Mouse (Mus musculus) spleen, adult 12 weeks (tissue): ENCODE results near the gene Bcat2.

Experiments used
- DNase-seq: peaks from one replicate; pipeline ENCODE4 v3.0.0; 2022; ENCODE audit warnings: low spot score

Gene Bcat2

DNA sequence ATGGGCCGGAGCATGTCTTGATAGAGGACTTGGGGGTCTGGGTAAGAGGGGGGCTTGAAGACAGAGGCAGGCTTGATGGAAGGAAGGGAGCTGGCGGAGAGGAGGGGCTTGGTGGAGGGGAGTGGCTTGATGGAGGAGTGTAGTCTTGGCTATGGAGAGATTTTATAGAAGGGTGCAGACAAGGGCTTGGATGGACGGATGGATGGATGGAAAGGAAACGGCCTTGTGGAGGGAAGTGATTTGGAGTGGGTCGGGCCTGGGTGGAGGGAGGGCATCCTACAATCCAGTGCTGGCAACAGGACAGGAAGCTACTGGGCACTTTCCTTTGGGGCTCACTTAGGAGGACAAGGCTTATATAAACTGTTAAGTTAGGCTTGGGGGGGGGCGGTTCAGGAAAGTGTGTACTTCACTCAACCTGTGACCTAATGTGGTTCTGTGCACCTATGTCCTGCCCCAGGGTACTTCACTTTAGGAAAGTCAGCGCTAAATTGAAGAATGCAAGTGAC lies 56.7 kb downstream of the Bcat2 start:
- no peak for DNase-seq

GRCm38 (mm10) chr7:45627261-45627660 lies 57.3 kb downstream of the Bcat2 start, which contains the start of gene Rasip1:
Rasip1 (plus strand) TSS chr7:45627488.
- no peak for DNase-seq

GRCm38 (mm10) chr7:45628364-45629294 lies 58.7 kb downstream of the Bcat2 start:
- peak; percentile 73 for DNase-seq

DNA sequence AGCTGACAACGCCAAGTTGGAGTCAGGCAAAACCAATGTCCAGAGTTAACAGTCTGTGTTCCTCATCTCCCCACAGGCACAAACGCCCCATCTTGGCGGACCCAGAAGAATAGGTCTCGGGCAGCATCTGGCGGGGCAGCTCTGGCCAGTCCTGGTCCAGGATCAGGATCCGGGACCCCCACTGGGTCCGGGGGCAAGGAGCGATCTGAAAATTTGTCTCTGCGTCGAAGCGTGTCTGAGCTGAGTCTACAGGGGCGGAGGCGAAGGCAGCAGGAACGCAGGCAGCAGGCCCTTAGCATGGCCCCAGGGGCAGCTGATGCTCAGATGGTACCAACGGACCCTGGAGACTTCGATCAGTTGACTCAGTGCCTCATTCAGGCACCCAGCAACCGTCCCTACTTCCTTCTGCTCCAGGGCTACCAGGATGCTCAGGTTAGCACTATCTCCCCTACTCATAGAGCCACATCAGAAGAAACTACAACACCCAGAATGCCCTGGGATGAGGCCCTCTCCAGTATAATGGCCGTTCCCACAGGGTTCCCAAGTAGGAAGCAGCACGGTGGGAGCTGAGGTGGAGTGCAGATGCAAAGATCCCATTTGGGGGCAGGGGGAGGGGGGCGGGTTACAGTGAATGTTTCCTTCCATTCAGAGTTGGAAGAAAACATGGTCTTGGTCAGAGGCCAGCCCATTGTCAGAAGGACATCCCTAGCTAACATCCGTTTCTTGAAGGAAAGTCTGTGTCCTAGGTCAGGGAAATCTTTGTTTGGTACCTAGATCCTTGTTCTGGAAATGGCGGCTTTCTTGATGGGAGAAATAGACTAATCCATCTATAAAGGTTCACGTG lies 60.3 kb downstream of the Bcat2 start:
- DNase-seq: no peak

GRCm38 (mm10) chr7:45632499-45632898 lies 62.5 kb downstream of the Bcat2 start:
- DNase-seq: no peak

GRCm38 (mm10) chr7:45634946-45635681 lies 65.2 kb downstream of the Bcat2 start:
- no peak for DNase-seq

GRCm38 (mm10) chr7:45635711-45636688 lies 66.0 kb downstream of the Bcat2 start:
- no peak for DNase-seq

GRCm38 (mm10) chr7:45637710-45638109 lies 67.8 kb downstream of the Bcat2 start:
- DNase-seq: no peak

GRCm38 (mm10) chr7:45638623-45639401 lies 68.9 kb downstream of the Bcat2 start:
- no peak for DNase-seq
